Mouse (Mus musculus) olfactory bulb, adult 2 months (tissue): ENCODE measurements around the gene Fbxl20. TPM values are rescaled to one million over a fixed set of nuclear protein-coding genes. Genes with fewer than 3 reads are reported as not detected.

Experiments used
- H3K27ac ChIP-seq: fragments of 200-500 bp; 2 replicates; pipeline ENCODE4 v1.5.1; 2012; ENCODE audit warnings: low read depth, low read length; ENCODE audit not compliant: insufficient read depth
- H3K4me1 ChIP-seq: fragments of 200-500 bp; 2 replicates; pipeline ENCODE4 v1.6.1; 2012; ENCODE audit warnings: low read length; ENCODE audit not compliant: control insufficient read depth, insufficient read depth
- H3K4me3 ChIP-seq: fragments of 200-500 bp; 2 replicates; pipeline ENCODE4 v1.5.1; 2012; ENCODE audit warnings: mild to moderate bottlenecking, low read depth, low read length, moderate library complexity; ENCODE audit not compliant: insufficient read depth
- CTCF ChIP-seq: fragments of 200-500 bp; IDR thresholded peaks from 2 replicates; pipeline ENCODE4 v1.5.1; 2012; ENCODE audit warnings: low read depth, mild to moderate bottlenecking, low read length, moderate library complexity; ENCODE audit not compliant: insufficient read depth
- POLR2A ChIP-seq: fragments of 200-500 bp; IDR thresholded peaks from 2 replicates; pipeline ENCODE4 v1.6.1; 2012; ENCODE audit warnings: mild to moderate bottlenecking, low read depth, low read length, moderate library complexity; ENCODE audit not compliant: insufficient read depth
- WGBS: fragments of 180-500 bp; shearing (Covaris S2); methylation state at CpG from one replicate; pipeline ENCODE4 v1.1.7; 2018; 5-methylcytosine and 5-hydroxymethylcytosine counted together
- polyA plus RNA-seq: library from polyadenylated mRNA; stranded (reverse); fragments of >200 nt; gene quantifications from 2 replicates; pipeline ENCODE4 v1.2.4, GENCODE M21; 2012; ENCODE audit warnings: low replicate concordance; ENCODE audit not compliant: missing spikeins, insufficient read depth, insufficient read length

Gene Fbxl20
- polyA plus RNA-seq, 1 experiment = not detected

GRCm38 (mm10) chr11:98149304-98149750 is 876 bp downstream of the Fbxl20 start:
- H3K4me1 ChIP-seq = peaks cover 13% of the 10 kb centered on the region
- WGBS = under 1% methylated on average over 56 of the region's 57 CpGs
- peak overlapping the region; percentile 32; the same call in 1 of the 2 replicates for H3K27ac ChIP-seq
- H3K4me3 ChIP-seq = peak overlapping the region; percentile 85
- TF ChIP-seq POLR2A (peak; percentile 72), CTCF (no peak)

GRCm38 (mm10) chr11:98148551-98149301 is 1.5 kb downstream of the Fbxl20 start:
- WGBS = 1% methylated on average over 45 of the region's 45 CpGs
- Histone ChIP-seq H3K4me1 (peaks cover 13% of the 10 kb centered on the region), H3K27ac (0 out of 2 replicates have a peak overlapping the region, but pooled peaks have one; percentile 32), H3K4me3 (peak overlapping the region; percentile 85)
- TF ChIP-seq CTCF (no peak), POLR2A (no peak)

DNA sequence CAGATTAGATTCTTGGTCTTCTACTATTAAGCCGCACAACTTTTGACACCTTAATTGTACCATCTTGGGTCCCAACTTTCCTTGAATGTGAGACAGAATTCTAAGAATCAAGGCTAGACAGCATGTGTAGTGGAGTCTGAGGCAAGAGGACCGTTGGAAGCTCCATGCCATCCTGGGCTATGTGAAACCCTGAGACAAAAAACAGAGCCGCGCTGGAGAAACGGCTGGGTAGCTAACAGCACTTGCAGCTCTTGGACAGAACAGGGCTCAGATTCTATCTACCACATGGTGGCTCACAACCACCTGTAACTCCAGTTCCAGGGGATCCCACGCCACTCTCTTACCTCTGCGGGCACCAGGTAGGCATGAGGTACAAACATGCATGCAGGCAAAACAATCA is 4.3 kb downstream of the Fbxl20 start:
- H3K27ac ChIP-seq = no peak overlapping the region
- 62% methylated on average over 7 of the region's 7 CpGs for WGBS
- H3K4me3 ChIP-seq = no peak overlapping the region
- TF ChIP-seq CTCF (no peak), POLR2A (no peak)
- H3K4me1 ChIP-seq = peaks cover 13% of the 10 kb centered on the region

- H3K4me3 ChIP-seq = no peak overlapping the region
- H3K27ac ChIP-seq = no peak overlapping the region
- WGBS = 93% methylated on average over 2 of the region's 2 CpGs
- peaks cover 20% of the 10 kb centered on the region for H3K4me1 ChIP-seq
- no peak for TF ChIP-seq CTCF
- no peak for TF ChIP-seq POLR2A
Measured at GRCm38 (mm10) chr11:98142545-98142944, 7.7 kb downstream of the Fbxl20 start.

GRCm38 (mm10) chr11:98138894-98139293 is 11.3 kb downstream of the Fbxl20 start:
- peaks cover 9% of the 10 kb centered on the region; the same call in 1 of the 2 replicates for H3K4me1 ChIP-seq

GRCm38 (mm10) chr11:98137836-98138235 is 12.4 kb downstream of the Fbxl20 start:
- H3K27ac ChIP-seq = no peak overlapping the region
- no peak overlapping the region for H3K4me3 ChIP-seq
- WGBS = 90% methylated on average over 11 of the region's 11 CpGs
- TF ChIP-seq POLR2A = no peak
- no peak for TF ChIP-seq CTCF
- peaks cover 9% of the 10 kb centered on the region; the same call in 1 of the 2 replicates for H3K4me1 ChIP-seq

More at GRCm38 (mm10) chr11:98138894-98139293, 11.3 kb downstream of the Fbxl20 start:
- no peak overlapping the region for H3K4me3 ChIP-seq
- TF ChIP-seq POLR2A (no peak), CTCF (no peak)
- H3K27ac ChIP-seq = no peak overlapping the region
- 67% methylated on average over 7 of the region's 7 CpGs for WGBS

DNA sequence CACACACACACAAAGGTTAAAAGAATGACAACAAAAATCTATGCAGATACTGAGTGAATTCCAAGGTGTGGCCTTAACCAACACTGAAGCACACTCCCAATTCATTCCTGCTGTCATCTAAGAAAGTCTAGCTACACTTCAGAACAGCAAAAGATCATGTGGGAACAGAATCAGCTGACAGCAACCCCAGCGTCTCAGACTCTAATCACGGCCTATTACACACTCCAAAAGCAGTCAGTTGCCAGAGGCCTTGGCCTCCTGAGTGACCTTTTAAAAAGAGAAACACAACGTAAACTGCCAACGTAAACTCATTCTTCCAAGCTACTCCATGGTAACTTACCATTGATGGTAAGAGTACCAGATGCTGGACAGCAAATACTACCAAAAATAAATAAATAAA is 15.3 kb downstream of the Fbxl20 start:
- H3K4me1 ChIP-seq = peaks cover 5% of the 10 kb centered on the region; the same call in 1 of the 2 replicates
- 58% methylated on average over 4 of the region's 4 CpGs for WGBS

DNA sequence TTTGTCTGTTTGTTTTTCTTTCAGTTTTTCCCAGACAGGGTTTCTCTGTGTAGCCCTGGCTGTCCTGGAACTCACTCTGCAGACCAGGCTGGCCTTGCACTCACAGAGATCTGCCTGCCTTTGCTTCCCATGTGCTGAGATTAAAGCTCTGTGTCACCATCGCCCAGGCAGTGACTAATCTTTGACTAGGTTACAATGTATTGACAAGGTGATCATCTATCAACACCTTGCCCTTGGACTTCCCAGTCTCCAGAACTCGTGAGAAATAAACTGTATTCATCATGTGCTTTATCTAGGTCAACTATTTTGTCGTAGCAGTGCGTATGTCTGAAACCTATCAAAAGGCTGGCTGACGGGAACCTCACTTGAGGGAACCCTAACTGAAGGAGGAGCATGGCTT is 26.8 kb downstream of the Fbxl20 start:
- Histone ChIP-seq H3K27ac (no peak overlapping the region), H3K4me1 (no peaks in the 10 kb centered on the region), H3K4me3 (no peak overlapping the region)
- no peak for TF ChIP-seq CTCF
- no peak for TF ChIP-seq POLR2A
- WGBS = 92% methylated on average over 5 of the region's 5 CpGs

More for the DNA sequence above, 15.3 kb downstream of the Fbxl20 start:
- H3K27ac ChIP-seq = no peak overlapping the region
- no peak for TF ChIP-seq POLR2A
- no peak for TF ChIP-seq CTCF
- H3K4me3 ChIP-seq = no peak overlapping the region

DNA sequence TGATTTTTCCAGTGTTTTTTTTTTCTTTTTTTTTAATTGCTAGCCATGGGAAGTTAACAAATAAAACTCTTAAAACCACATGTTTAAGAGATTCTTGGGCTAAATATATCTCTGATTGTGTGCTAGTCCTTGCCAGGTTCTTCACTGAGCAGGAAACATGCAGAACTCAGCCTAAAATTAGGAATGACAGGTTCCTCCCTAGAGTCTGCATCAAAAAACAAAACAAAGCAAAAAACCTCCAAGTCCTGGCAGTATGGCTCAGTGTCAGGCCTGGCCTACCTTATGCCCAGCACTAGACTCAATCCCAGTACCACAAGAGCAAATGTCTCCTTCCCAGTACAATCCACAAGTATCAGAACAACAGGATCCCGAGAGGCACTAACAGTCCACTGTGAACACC is 35.8 kb downstream of the Fbxl20 start:
- no peak for TF ChIP-seq POLR2A
- no peak for TF ChIP-seq CTCF
- H3K4me1 ChIP-seq = no peaks in the 10 kb centered on the region
- no peak overlapping the region for H3K27ac ChIP-seq
- WGBS = 46% methylated on average over 1 of the region's 1 CpGs
- H3K4me3 ChIP-seq = no peak overlapping the region
